ENCODE assay signal across 8 mouse cellular contexts in the genomic region with DNA sequence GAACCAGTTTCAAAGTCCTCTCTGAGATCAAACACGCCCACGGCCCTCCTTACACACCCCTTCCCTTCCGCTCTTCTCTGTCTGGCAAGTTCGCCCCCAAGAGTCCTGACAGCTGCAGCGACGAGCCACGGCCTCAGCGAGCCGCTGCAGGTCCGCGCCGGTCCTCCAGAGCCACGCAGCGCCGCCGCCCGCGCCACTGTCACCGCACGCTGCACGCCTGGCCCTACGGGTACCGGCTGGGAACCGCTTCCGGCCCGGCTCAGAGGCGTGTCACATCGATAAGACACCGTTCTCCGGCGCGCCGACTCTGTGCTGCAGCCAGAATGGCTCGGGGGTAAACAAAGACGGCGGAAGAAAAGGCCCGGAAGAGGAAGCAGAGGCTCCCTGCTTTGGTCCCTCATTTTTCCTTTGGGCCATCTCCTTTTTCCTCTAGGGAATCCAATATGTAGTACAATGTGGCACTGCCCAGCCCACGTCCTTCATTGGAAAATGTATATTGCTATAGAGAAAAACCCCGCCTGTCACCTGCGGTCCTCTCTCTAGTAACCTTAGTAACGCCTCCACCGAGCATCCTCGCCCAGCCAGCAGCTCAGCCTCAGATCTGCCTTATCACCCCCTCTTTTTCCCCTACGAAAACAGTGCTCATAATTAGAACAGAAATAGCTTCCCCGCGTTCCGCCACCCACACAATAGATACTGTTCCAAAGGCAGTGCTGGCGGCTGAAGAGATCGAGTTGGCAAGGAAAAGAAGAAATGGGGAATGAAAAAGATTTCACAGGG. TPM values are rescaled to one million over a fixed set of nuclear protein-coding genes. Genes with fewer than 3 reads are reported as not detected.
A peak's percentile ranks its signal among the peaks of the same experiment; 100 is the strongest.
DNase-seq lines count a peak whose midpoint lies in the region; ATAC-seq lines count a peak whose summit lies in the region.

TSS of gene Fra10ac1 (minus strand) at position 252 of the 780 bp plus-strand sequence.

- peak; percentile 96 for ATAC-seq in common myeloid progenitor, adult 5-6 weeks (replicated peaks; ENCODE audit: low read depth, poor library complexity, severe bottlenecking)
- ATAC-seq in megakaryocyte progenitor cell, adult 5-6 weeks (replicated peaks; ENCODE audit: poor library complexity) = peak; percentile 99

- peak; percentile 95 for DNase-seq in ZHBTc4 (ENCODE audit: low read depth, low spot score)
- peak; percentile 78 to 86 for DNase-seq in gastrocnemius, adult 8-10 months (ENCODE audit: low spot score in 2 of 2)
- DNase-seq in hindlimb bud, embryonic 11.5 days (ENCODE audit: extremely low spot score, low read depth, low spot score) = peak; percentile 73
- DNase-seq in left cerebral cortex, adult 9 months (ENCODE audit: low spot score in 2 of 2) = peak; percentile 85 to 96
- DNase-seq in right cerebral cortex, postnatal 14 days = peak; percentile 95
- peak; percentile 88 to 89 for DNase-seq in urinary bladder, postnatal 36 days (ENCODE audit: low spot score in 2 of 2)

RNA-seq across cellular contexts. Expression of gene Fra10ac1, which starts in this region (rescaled TPM):
- total RNA-seq in common myeloid progenitor, adult 5-6 weeks (2017) = 45.1 and 46.3 TPM in 2 replicates
- total RNA-seq in gastrocnemius, adult 8-10 months (2022) = 10 to 100 TPM in 2 of 4 experiments, 1 to 10 TPM in 2; 7.6 to 11.5 (median 9.4) TPM
- 31.1 and 33.8 TPM in 2 replicates for total RNA-seq in megakaryocyte progenitor cell, adult 5-6 weeks (2015)
- 38.8 and 52.2 TPM in 2 replicates for total RNA-seq in megakaryocyte progenitor cell, adult 5-6 weeks (2017)

Comparison
In these comparisons a context has a peak if more than half of its experiments do, and no peak if none do; other contexts are left out.
1. Peak in every context shown above with its lines: DNase-seq and ATAC-seq.